Mouse (Mus musculus) liver, embryonic 13.5 days (tissue): ENCODE results near the gene Msl3l2. TPM values are rescaled to one million over a fixed set of nuclear protein-coding genes. Genes with fewer than 3 reads are reported as not detected.

Experiments used
- polyA plus RNA-seq: library from polyadenylated mRNA; unstranded; fragments of >200 nt; fragmentation: Nextera tagmentation; extraction: Ambion mirVana; gene quantifications from 2 replicates; pipeline ENCODE4 v1.2.1, GENCODE M21; 2015

Gene Msl3l2
- polyA plus RNA-seq, 1 experiment from 2014 or later, result 0.88 TPM

Other genes starting within 250 kb of the Msl3l2 start
- gene Tbc1d32, start 121.8 kb downstream of the Msl3l2 start, polyA plus RNA-seq, result 0.48 and 0.67 TPM in 2 replicates